8 mouse cellular contexts compared by ENCODE assay signal in genomic region chr11:87662407-87662806, GRCm38 (mm10). TPM values are rescaled to one million over a fixed set of nuclear protein-coding genes. Genes with fewer than 3 reads are reported as not detected.
A peak's percentile ranks its signal among the peaks of the same experiment; 100 is the strongest.
DNase-seq lines count a peak whose midpoint lies in the region; ATAC-seq and TF ChIP-seq lines count a peak whose summit lies in the region.

Rnf43 (plus strand) TSS chr11:87662722.

- peak; percentile 82 to 89 for DNase-seq in heart, postnatal 10 days
- no peak for DNase-seq in large intestine, adult 2 months (ENCODE audit: low read depth, low spot score)
- peak; percentile 89 for DNase-seq in liver, postnatal 0 days
- DNase-seq in testis, postnatal 10 days (ENCODE audit: low spot score), result peak; percentile 89

- 0% methylated on average over 8 of the region's 8 CpGs for WGBS in forebrain, embryonic 13.5 days
- WGBS in large intestine, adult 2 months, result under 1% methylated on average over 8 of the region's 8 CpGs
- WGBS in liver, postnatal 0 days (ENCODE audit: insufficient replicate concordance), result under 1% methylated on average over 8 of the region's 8 CpGs
- WGBS in neural tube, embryonic 14.5 days, result under 1% methylated on average over 8 of the region's 8 CpGs

- no peaks in the 10 kb centered on the region for H3K36me3 ChIP-seq in ES-Bruce4 (ENCODE audit: control insufficient read depth, insufficient read depth, low read length, poor library complexity, severe bottlenecking)
- no peaks in the 10 kb centered on the region for H3K36me3 ChIP-seq in forebrain, embryonic 13.5 days (ENCODE audit: poor library complexity, severe bottlenecking)
- no peaks in the 10 kb centered on the region for H3K36me3 ChIP-seq in liver, postnatal 0 days (replicated peaks; ENCODE audit: insufficient read depth, low read length)
- no peaks in the 10 kb centered on the region for H3K36me3 ChIP-seq in neural tube, embryonic 14.5 days (ENCODE audit: control insufficient read depth, insufficient read depth, low read length)

- TF ChIP-seq EP300 in ES-Bruce4 (IDR thresholded peaks at IDR 0.05; ENCODE audit: insufficient read depth, low read depth, low read length), result no peak
- peak; percentile 59; the same call in 1 of the 2 replicates for TF ChIP-seq EP300 in liver, postnatal 0 days (IDR thresholded peaks at IDR 0.05; ENCODE audit: low read depth)

- ATAC-seq in cerebellum, adult (ENCODE audit: insufficient number of reproducible peaks, low FRiP score, low TSS enrichment), result peak; percentile 66; the same call in 1 of the 2 replicates
- ATAC-seq in forebrain, embryonic 13.5 days, result peak; percentile 51; the same call in 1 of the 2 replicates
- ATAC-seq in liver, postnatal 0 days, result peak; percentile 95
- 0 out of 2 replicates have a peak, but pooled peaks have one; percentile 49 for ATAC-seq in neural tube, embryonic 14.5 days (ENCODE audit: low read depth)

- peak within 1 kb of the TSS; percentile 67 for H3K4me3 ChIP-seq in ES-Bruce4 (ENCODE audit: low read depth, low read length)
- H3K4me3 ChIP-seq in forebrain, embryonic 13.5 days, result peak within 1 kb of the TSS; percentile 34
- peak within 1 kb of the TSS; percentile 48 for H3K4me3 ChIP-seq in liver, postnatal 0 days (ENCODE audit: low read depth, low read length)
- peak within 1 kb of the TSS; percentile 20 for H3K4me3 ChIP-seq in neural tube, embryonic 14.5 days (ENCODE audit: low read depth, low read length)

- peak within 1 kb of the TSS; percentile 57 for H3K4me2 ChIP-seq in forebrain, embryonic 13.5 days
- H3K4me2 ChIP-seq in liver, postnatal 0 days (ENCODE audit: low read depth, low read length), result peak within 1 kb of the TSS; percentile 71
- peak within 1 kb of the TSS; percentile 53 for H3K4me2 ChIP-seq in neural tube, embryonic 14.5 days (ENCODE audit: low read depth, low read length)

- H3K4me1 ChIP-seq in ES-Bruce4 (ENCODE audit: control insufficient read depth, insufficient read depth, low read length), result no peaks in the 10 kb centered on the region
- H3K4me1 ChIP-seq in forebrain, embryonic 13.5 days, result peaks cover 5% of the 10 kb centered on the region; the same call in 1 of the 2 replicates
- no peaks in the 10 kb centered on the region for H3K4me1 ChIP-seq in liver, postnatal 0 days (ENCODE audit: insufficient read depth)
- no peaks in the 10 kb centered on the region for H3K4me1 ChIP-seq in neural tube, embryonic 14.5 days (ENCODE audit: control insufficient read depth, insufficient read depth, low read length)

- intact Hi-C loops in heart, postnatal 10 days (cut with DNase I), result loop anchor here (1.0 to 10.0 kb wide), 3 partner anchors 109 to 292 kb away; no protein-coding TSS in a partner anchor

- peak within 1 kb of the TSS; percentile 46 for H3K9ac ChIP-seq in ES-Bruce4 (ENCODE audit: low read depth, poor library complexity, severe bottlenecking)
- H3K9ac ChIP-seq in forebrain, embryonic 13.5 days, result 0 out of 2 replicates have a peak within 1 kb of the TSS, but pooled peaks have one; percentile 28
- peak within 1 kb of the TSS; percentile 53 for H3K9ac ChIP-seq in liver, postnatal 0 days (replicated peaks)
- H3K9ac ChIP-seq in neural tube, embryonic 14.5 days (replicated peaks; ENCODE audit: low read depth, low read length), result peak within 1 kb of the TSS; percentile 16; the same call in 1 of the 2 replicates

- H3K27ac ChIP-seq in ES-Bruce4 (ENCODE audit: insufficient read depth, low read length), result no peak within 1 kb of the TSS
- H3K27ac ChIP-seq in forebrain, embryonic 13.5 days, result no peak within 1 kb of the TSS
- H3K27ac ChIP-seq in liver, postnatal 0 days (ENCODE audit: low read depth), result peak within 1 kb of the TSS; percentile 67
- H3K27ac ChIP-seq in neural tube, embryonic 14.5 days (ENCODE audit: low read depth, low read length), result no peak within 1 kb of the TSS

- TF ChIP-seq POLR2A in ES-Bruce4 (IDR thresholded peaks at IDR 0.05; ENCODE audit: insufficient read depth, low read length), result peak; percentile 23

- peak; percentile 23 for TF ChIP-seq CTCF in ES-Bruce4 (IDR thresholded peaks at IDR 0.05; ENCODE audit: low read depth, low read length)
- TF ChIP-seq CTCF in liver, postnatal 0 days (IDR thresholded peaks at IDR 0.05; ENCODE audit: low read depth), result peak; percentile 94

- H3K9me3 ChIP-seq in ES-Bruce4 (replicated peaks; ENCODE audit: control insufficient read depth, insufficient read depth, low read length, poor library complexity, severe bottlenecking), result no peaks in the 10 kb centered on the region
- H3K9me3 ChIP-seq in forebrain, embryonic 13.5 days (replicated peaks), result no peaks in the 10 kb centered on the region
- H3K9me3 ChIP-seq in liver, postnatal 0 days (ENCODE audit: low read length), result no peaks in the 10 kb centered on the region
- H3K9me3 ChIP-seq in neural tube, embryonic 14.5 days (ENCODE audit: control insufficient read depth, low read length), result no peaks in the 10 kb centered on the region

- peaks cover 2% of the 10 kb centered on the region; the same call in 1 of the 2 replicates for H3K27me3 ChIP-seq in ES-Bruce4 (ENCODE audit: control insufficient read depth, insufficient read depth, low read length, poor library complexity, severe bottlenecking)
- H3K27me3 ChIP-seq in forebrain, embryonic 13.5 days, result peaks cover 15% of the 10 kb centered on the region
- no peaks in the 10 kb centered on the region for H3K27me3 ChIP-seq in liver, postnatal 0 days (ENCODE audit: insufficient read depth, low read length)
- H3K27me3 ChIP-seq in neural tube, embryonic 14.5 days (ENCODE audit: control insufficient read depth, insufficient read depth, low read length), result peaks cover 2% of the 10 kb centered on the region; the same call in 1 of the 2 replicates

RNA-seq across cellular contexts. Expression of gene Rnf43, which starts in this region (rescaled TPM):
- polyA plus RNA-seq in ES-Bruce4 (2011; ENCODE audit: insufficient read depth, insufficient read length, low read depth, missing spikeins), result 2.8 and 4.9 TPM in 2 replicates
- 0.70 and 1.5 TPM in 2 replicates for polyA plus RNA-seq in forebrain, embryonic 13.5 days (2015; fragmentation: Nextera tagmentation; extraction: Ambion mirVana)
- under 1 TPM; 0.34 to 0.40 TPM for total RNA-seq in heart, postnatal 10 days (2021)
- 11.2 and 16.2 TPM in 2 replicates for polyA plus RNA-seq in large intestine, adult 2 months (2012; rRNA removed)
- polyA plus RNA-seq in liver, postnatal 0 days (2015; fragmentation: Nextera tagmentation; extraction: Ambion mirVana), result 4.2 and 5.8 TPM in 2 replicates
- 0.71 and 1.1 TPM in 2 replicates for polyA plus RNA-seq in neural tube, embryonic 14.5 days (2014; fragmentation: Nextera tagmentation; extraction: Ambion mirVana)

Comparison
In these comparisons a context has a peak if more than half of its experiments do, and no peak if none do; other contexts are left out.
1. Peak in DNase-seq in heart, postnatal 10 days; RNA of the gene not detected or under 1 TPM.